Mouse (Mus musculus) thymus, adult 2 months (tissue): ENCODE measurements around the gene Arrdc5.

Experiments
- CTCF ChIP-seq: fragments of 200-500 bp; IDR thresholded peaks from 2 replicates; pipeline ENCODE4 v1.5.1; 2012; ENCODE audit warnings: mild to moderate bottlenecking, control low read depth, low read length, moderate library complexity, borderline replicate concordance; ENCODE audit not compliant: control insufficient read depth, poor library complexity, insufficient read depth; ENCODE audit errors: extremely low read depth
- POLR2A ChIP-seq: fragments of 200-500 bp; IDR thresholded peaks from 2 replicates; pipeline ENCODE4 v1.6.1; 2012; ENCODE audit warnings: mild to moderate bottlenecking, low read length, control low read depth, moderate library complexity; ENCODE audit not compliant: control insufficient read depth, poor library complexity, insufficient read depth; ENCODE audit errors: extremely low read depth

GRCm38 (mm10) chr17:56269153-56269630 is 30.9 kb downstream of the Arrdc5 start:
- TF ChIP-seq POLR2A (no peak), CTCF (no peak)
